Mouse (Mus musculus) spleen, adult 12 weeks (tissue): ENCODE measurements around the gene Arl15.

ENCODE experiments used
- DNase-seq: peaks from one replicate; pipeline ENCODE4 v3.0.0; 2022; ENCODE audit warnings: low spot score

Arl15 gene

DNA sequence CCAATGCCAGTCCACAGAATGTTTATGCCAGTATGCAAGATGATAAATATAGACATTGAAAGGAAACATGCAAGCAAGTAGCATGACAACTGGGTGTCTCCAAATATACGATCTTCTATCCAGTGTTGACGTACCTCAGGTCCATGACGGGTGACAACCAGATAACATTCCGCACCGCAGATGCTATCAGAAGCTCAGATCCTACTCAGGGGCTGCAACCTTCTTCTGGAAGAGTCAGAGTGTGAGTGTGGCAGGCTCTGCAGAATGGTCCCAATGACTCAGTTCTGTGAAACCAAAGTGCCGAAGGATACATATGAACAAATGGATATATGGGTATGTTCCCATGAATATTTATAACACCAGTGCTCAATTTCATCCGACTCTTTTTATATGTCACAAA lies 313.2 kb downstream of the Arl15 start:
- DNase-seq: no peak

DNA sequence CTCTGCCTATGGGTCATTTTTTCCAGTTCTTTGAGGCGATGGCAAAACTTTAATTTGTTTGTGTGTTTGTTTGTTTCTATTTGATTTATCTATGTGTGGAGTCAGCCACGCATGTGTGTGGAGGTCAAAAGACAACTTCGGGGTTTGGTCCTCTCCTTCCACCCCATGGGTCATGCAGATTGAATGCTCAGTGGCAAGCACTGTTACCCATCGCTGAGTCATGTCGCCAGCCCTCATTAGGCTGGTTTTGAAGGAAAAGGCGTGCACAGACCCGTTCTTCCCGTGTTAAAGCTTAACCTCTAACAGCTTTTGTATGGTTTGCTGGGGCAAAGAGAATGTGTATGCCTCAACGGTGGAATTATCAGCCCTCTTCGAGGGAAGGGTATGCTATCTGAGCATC lies 315.1 kb downstream of the Arl15 start:
- DNase-seq: no peak

DNA sequence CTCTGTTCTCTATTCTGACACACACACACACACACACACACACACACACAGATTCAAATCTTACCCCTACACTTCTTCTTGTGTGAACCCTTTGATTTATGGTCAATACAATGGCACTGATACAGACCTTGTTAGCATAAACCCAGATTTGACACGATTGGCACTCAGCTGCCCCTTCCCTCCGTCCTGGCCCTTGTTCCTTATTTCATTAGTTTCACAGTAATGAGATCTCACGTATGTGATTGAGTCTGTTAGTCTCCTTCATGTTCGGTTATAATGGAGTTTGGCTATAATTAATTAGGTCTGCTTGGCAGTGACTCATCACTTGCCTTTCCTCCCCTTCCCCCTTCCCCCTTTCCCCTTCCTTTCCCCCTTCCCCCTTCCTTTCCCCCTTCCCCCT lies 315.5 kb downstream of the Arl15 start:
- no peak for DNase-seq

DNA sequence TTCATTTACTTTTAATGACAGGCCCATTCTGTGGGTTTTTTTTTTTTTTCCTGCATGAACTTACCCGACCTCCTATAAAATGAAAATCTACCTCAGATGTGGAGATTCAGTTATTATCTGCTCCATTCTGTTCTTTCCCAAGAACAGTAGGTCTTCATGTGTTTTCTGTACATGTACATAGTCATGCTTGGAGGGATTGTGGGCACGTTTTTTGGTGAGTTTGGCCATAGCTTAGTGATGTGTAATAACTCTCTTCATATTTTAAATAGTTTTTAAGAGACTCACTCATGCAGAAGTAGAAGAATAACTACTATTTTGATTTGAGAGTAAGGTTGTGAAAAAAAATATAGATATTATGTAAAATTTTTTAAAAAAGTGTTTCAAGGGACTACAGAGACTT lies 319.2 kb downstream of the Arl15 start:
- no peak for DNase-seq

DNA sequence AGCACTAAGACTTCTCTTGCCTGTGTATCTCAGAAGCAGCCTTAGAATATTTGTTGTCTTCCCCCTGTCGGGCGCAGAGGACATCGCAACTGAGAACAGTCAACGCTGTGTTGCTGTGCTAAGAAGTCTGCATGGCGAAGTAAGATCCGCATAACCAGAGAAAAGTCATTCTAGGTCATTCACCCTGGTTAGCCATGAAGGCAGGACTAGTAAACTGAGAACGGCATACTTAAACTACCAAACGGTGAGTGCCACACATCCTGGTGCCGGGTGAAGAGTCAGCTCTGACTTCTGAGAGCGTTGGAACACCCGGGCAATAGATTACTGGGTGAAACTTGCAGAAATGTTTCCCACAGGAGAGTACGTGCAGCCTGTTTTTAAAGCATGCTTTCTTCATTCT lies 320.3 kb downstream of the Arl15 start:
- DNase-seq: no peak

DNA sequence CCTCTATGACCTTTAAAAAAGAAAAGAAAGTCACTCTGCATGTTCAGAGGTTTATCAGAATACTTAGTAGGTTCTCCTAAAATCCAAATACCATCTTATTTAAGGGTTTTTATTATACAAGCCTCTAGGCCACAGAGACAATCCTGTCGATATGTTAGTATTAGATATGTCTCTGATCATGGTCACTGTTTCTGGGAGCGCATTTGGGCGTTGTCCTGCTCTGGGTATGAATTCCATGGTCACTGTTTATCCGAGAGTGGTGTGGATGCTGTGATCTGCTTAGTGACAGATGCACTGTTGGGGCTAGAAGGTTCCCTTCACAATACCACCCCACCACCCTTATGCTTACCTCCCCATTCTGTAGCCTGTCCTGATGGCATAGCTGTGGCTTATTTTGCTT lies 320.8 kb downstream of the Arl15 start:
- no peak for DNase-seq

DNA sequence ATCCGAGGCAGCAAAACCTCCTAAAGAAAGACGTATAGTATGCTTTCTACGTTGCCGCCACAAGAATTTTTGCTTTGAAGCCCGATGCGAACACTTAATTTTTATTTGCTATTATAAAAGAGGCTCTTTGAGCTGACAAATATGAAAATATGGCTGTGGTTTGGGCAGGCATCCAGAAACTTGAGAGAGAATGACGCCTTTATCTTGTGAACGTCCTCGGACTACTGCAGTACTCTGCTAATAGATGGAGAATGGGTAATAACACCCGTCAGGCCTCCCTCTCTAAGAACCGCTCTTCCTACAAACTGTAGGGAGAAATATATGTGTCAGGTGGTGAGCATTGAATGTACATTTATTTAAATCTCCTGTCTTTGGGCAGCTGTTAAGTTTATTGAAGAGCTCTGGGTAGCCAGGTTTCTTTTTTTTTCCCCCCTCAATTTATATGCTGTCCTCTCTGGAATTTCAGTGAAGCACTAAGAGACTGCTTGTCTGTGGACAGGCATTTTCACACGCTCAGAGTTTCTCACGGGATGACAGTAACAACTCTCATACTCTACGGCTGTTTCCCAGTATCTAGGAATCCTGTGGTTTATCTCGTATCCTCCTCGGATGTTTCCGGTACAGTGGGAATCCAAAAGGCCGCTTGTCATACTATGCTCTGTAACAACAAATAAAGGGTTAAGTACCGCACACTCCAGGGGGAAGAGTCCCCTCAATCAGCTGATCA lies 324.0 kb downstream of the Arl15 start:
- DNase-seq: no peak

DNA sequence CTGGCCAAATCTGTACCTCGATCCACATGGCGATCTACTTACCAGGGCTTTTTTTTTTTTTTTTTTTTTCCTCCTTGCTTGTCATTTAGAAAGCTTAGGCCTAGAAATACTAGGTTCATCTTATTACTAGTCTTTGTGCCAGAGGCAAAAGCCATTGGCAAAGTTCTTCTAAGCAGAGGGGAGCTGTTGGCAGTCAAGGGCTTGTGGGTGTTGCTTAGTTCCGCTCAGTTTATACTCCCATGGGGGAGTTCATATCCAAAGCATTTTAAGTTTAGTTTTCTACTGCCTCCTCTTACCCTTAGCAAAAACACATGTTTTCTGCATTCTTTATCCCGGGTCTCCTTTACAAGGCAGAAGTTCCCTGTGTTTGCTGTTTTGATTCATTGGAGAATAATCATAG lies 325.5 kb downstream of the Arl15 start:
- DNase-seq: no peak

DNA sequence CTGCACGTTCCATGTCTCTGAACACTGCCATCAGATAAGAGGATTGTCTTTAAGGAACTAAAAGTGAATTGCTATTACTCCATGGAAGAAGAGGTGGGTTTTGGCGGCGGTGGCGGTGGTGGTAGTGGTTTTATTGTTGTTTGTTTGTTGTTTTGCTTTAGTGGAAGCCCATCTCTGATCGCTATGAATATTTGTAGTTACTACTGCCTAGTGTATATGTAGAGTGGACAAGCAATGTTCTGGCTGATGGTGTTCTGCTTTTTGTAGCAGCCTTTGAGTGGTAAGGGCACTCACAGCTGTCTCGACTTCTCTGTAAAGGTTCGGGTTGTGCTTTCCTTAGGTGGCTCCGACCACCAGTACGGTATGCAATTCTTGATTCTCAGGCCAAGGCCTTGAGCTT lies 327.3 kb downstream of the Arl15 start:
- no peak for DNase-seq

DNA sequence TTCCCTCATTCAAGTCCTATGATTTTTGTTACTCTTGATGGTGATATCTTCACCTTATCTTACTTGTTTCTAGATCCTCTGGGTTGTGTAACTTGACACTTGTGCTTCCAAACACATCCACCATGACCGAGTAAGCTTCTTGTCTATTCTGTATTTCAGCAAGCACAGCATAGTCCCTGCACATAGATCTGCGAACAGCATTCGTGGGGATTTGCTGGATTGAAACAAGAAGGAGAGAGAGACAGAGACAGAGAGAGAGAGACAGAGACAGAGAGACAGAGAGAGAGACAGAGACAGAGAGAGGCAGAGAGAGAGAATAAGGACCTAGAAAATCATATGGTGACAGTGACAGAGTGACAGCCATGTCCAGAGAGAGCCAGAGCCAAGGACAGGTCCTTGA lies 329.1 kb downstream of the Arl15 start:
- DNase-seq: no peak

DNA sequence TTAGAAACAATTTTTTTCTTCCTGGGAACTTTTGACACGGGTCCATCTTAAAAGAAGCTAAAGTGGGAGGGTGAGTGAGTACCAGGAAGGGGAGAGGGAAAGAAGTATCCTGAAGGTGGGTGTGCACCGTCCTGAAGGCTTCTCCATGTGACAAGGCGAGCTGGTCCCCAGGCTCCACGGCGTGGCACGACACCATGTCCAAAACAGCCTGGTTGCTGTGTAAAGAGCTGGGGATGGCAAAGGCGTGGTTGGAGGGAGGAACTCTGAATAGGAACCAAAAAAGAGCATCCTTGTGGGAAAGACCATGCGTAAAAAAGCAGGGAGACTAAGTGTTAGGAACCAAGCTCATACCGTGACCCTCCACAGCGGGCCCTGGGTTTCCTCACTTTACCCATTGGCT lies 330.1 kb downstream of the Arl15 start:
- no peak for DNase-seq

DNA sequence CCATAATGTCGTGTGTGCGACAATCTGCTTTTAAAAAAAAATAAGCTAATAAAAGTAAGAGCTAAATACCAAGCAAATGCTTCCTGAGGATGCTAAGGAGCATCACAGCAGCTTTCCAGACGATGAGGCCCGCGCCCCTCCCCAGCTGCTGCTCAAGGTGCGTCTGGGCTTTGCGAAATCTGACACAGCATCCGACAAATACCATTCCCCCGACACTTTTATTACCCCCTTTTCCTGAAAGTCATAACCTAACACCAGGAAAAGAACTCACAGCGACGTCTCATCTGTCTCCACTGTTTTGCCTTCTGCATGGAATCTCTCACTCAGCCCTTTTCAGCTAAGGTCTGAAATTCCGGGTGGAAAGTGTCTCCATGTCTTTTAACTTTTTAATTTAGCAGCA lies 330.7 kb downstream of the Arl15 start:
- DNase-seq: no peak

DNA sequence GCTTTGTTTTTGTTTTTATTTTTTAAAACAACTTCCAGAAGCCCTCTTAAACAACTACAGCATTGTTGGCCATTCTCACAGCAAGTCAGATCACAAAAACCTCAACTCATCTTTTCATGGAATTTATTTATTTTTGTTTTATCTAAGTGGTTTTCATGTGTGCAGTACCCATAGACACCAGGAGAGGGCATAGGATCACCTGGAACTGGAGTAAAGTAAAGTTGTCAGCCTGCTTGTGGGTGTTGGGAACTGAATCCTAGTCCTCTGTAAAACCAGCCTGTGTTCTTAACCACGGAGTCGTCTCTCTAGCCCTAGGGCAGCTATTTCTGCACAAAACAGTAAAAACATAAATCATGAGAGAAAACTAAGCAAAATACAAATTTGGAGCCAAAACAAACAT lies 334.1 kb downstream of the Arl15 start:
- DNase-seq: no peak

DNA sequence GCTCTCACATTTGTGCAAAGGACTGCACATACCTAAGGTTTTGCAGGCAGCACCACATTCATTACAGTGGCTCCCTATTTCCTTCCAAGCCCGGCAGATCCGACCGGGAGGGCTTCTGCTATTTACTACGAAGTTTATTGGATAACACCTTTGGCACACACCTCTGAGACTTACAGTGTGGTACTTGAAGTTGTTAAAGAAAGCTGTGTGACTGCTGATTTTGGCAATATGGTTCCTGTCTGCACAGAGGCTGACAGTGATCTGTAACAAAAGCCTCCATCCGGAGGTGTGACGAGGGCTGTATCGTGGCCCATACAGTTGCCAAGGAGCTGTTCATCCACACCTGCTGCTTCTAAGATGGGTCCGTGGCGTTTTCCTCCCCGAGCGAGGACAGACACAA lies 335.7 kb downstream of the Arl15 start:
- DNase-seq: no peak

DNA sequence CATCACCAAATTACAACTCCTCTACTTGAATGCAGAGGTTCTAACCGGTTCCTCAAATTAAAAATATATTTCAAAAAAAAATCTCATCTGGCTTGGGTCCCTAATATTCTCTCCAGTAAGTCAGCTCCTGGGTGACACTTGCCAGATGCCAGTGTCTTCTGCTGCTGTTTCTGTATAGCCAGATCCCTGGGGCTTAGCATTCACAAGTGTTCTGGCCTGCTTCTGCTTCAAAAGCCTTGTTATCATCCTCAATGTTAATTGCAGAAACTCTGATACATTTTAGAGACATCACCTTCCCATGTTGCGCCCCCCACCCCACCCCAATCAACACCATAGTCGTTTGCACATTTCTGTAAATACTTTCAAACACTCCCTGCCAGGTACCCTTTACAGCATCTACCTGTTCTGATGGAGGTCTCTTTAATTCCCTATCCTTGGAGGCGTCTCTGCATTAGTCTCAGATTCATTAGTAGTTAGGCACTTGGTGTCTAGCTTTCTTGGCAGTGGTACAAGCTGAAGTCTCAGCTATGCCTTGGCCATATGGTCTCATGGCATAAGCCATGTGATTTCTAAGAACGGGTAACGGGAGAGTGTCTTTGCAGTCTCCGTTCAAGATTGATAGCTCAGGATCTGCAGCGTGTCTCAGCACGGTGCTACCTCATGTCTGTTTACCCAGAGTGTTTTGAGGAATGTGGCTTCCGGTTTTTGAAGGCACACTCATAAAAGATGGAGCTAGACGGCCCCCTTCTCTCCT lies 336.4 kb downstream of the Arl15 start:
- DNase-seq: no peak

DNA sequence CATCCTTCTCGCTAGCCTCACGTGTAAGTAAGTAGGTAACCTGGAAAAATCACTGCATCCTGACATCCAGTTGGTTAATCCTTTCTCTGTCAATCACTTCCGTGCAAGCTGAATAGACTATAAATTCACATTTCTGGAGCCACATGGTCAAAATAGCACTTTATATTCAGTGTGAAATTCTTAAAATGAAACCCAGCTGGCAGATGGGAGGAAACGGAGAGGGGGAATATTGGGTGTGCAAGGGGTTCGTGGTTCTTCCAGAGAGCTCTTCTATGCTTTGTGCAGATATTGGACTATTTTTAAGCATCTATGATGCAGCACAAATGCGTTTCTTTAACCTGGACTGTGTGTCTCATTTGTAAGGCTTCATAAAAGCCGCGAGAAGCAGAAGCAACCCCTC lies 344.6 kb downstream of the Arl15 start:
- no peak for DNase-seq

DNA sequence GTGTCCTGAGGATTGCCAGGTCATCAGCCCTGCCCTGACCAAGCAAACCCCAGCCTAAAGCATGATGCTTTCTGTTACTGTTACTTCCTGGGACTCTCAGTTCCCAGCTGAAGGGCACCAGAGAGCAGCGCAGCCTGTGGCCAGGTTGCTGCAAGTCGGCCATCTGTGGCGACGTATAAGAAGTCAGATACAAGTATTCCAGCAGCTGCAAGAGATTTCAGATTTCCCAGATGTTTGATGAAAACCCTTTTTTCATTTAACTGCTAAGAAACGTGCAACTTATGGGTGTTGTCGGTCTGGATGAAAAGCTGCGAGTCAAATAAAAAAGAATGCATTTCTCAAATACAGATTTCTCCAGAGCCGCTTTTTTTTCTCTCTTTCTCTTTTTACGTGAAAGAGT lies 345.3 kb downstream of the Arl15 start:
- DNase-seq: no peak

DNA sequence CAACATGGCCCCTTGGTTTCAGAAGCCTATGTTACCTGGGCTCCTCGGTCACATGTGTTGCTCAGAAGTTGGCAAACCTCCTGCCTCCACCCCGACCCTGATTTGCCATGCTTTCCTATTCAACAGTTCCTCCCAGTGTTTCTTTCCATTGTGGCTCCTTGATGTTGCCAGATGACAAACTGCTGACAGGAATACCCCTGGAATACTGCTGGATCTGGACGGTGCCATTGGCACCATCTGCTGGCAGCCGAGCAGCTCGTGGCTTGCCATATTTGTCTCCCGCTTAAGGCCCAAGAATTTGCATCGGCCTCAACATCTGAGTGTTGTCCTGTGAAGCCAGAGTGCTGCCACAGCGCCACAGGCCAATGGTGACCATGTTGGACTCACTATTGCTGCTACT lies 348.5 kb downstream of the Arl15 start:
- no peak for DNase-seq

DNA sequence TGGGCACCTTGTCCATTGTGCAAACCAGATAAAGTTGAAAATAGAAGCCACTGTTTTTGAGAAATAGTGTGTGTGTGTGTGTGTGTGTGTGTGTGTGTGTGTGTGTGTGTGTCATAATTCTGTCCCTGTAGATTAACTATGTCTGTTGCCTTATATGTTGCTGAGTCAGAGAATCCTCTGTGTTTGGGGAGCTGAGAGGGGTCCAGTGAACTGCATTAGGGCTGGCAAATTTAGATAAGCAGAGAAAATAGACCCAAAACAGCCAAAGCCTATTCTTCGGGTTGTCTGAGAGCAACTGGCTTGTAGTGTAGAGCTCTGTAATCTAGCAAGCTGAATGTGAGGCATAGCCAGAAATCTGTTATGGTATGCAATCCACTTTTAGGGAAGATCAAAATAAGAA lies 348.9 kb downstream of the Arl15 start:
- DNase-seq: no peak

DNA sequence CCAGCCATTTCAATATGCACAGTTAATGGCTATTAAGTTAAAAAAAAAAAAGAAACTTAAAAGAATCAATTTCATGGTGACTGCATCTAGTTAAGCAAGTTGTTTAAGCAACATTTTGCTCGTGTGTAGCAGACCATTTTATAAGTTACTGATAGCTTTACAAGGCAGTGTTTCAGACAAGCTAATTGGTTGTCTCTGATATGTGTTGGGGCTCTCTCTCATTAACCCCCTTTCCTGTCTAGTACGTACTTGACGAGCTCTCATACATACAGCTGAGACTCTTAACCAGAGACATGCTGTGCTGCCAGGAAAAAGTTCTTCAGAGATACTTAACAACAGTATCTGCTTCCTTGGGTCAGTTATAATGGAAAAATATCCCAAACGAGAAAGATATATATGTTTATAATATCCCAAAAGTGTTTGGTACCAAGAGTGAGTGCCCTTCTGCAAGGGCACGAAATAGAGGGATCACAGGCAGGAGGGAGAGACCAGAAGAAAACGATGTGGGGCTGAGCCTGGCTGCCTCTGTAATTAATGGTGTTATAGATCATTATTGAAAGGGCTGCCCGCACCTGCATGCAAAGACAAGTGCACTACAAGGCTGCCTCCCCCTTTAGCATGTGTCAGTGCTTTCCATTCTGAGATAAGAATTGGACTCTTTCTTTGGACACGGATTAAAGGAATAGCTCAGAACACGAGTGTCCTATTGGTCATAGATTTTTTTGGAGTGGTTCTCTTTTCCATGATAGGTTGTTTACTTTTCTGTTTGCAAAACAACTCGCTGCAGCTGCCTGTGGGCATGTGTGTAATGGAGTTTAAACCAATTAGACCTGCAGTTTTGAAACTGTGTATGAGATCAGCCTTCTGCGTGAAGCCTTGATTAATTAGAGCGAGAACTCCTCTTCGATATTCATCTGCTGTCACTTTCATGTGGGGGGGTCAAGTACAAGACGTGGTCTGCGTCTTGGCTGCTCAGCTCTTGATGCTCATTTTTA lies 350.0 kb downstream of the Arl15 start:
- DNase-seq: no peak

DNA sequence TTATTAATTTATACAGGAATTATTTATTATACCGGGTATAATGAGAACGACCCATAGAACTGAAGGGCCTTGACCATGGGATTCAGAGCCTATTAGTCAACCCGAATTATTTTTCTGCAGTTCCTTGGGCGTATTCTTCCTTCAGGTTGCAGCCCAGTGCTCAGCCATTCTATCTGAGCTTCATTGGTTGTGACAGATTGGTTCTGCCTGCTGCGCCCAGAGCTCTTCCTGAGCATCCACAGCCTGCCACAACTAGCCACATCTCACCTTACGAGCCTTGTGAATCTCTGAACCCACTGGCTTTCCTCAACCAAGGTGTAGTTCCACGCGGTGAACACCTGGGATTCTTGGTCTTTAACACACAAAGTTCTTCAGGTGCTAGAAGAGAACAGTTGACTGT lies 350.9 kb downstream of the Arl15 start:
- DNase-seq: no peak

DNA sequence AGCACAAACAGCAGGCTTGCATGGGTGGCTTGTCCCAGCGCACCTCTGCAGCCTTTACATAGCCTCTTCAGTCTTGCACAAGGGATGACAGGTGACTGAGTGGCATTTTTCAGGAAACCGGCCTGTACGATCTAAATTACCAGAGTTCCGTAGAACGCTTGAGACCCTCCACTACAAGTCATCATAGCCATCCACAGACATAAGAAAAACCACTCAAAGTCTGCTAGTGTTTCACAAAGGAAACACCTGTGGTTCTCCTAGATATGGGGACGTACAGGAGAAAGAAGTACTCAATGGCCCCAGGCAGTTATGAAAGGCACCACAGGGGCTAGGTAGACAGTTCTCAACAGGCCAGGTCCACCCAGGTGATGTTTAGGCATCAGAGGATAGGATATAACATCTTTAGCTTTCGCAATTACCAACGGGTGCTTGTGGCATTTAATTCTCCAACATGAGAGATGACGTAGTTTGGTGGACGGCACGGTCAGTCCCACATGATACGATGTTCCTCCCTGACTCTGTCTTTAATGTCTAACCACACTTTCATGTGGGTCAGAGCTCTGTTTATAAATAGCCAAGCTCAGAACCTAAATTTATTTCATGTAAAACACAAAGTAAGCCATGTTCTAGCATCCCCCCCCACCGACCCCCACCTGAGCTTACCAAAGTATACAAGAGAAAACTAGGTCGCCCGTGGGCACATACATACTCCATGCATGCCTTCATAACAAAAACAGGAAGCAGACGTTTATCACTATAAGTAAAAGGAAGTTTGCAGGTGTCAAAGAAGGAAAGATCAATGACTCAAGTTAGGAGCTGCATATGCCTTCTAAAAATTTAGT lies 356.8 kb downstream of the Arl15 start:
- no peak for DNase-seq
